Comparison of ENCODE assay signal across 24 mouse cellular contexts in genomic region chr2:10340022-10340421, GRCm38 (mm10).
"Had no signal": no experiment of that assay in that cellular context is flagged by ENCODE, and none has a peak within 500 bp of the region (broad histone marks: within the 10 kb centered on the region; RNA-seq: fewer than 3 reads in every experiment).

No protein-coding gene starts in this region.

- H3K4me1 ChIP-seq: heart, embryonic 13.5 days; heart, embryonic 15.5 days; hindbrain, embryonic 13.5 days; hindbrain, embryonic 15.5 days; limb, embryonic 13.5 days; limb, embryonic 15.5 days; liver, embryonic 12.5 days had no signal

- H3K9me3 ChIP-seq: heart, embryonic 13.5 days; heart, embryonic 15.5 days; hindbrain, embryonic 13.5 days; hindbrain, embryonic 15.5 days; limb, embryonic 13.5 days; limb, embryonic 15.5 days; liver, embryonic 12.5 days had no signal

- H3K36me3 ChIP-seq: heart, embryonic 13.5 days; heart, embryonic 15.5 days; hindbrain, embryonic 13.5 days; hindbrain, embryonic 15.5 days; limb, embryonic 13.5 days; limb, embryonic 15.5 days; liver, embryonic 12.5 days had no signal

- DNase-seq: forebrain, postnatal 0 days; gastrocnemius, postnatal 14 days; gastrocnemius, postnatal 36 days; heart, adult 11 months; heart, adult 2 months; heart, postnatal 14 days; heart, postnatal 36 days; kidney, adult 18-20 months; kidney, adult 9 months; kidney, postnatal 14 days; layer of hippocampus, adult 9-11 months; layer of hippocampus, postnatal 36 days; left cerebral cortex, postnatal 4 days had no signal

- H3K9ac ChIP-seq: forebrain, postnatal 0 days; heart, embryonic 13.5 days; heart, embryonic 15.5 days; hindbrain, embryonic 13.5 days; hindbrain, embryonic 15.5 days; limb, embryonic 13.5 days; limb, embryonic 15.5 days; liver, embryonic 12.5 days; liver, embryonic 14.5 days had no signal

- H3K27ac ChIP-seq: heart, adult 2 months; heart, embryonic 13.5 days; heart, embryonic 15.5 days; hindbrain, embryonic 13.5 days; hindbrain, embryonic 15.5 days; hindbrain, postnatal 0 days; limb, embryonic 13.5 days; limb, embryonic 15.5 days; liver, embryonic 12.5 days; liver, embryonic 14.5 days had no signal

- H3K4me2 ChIP-seq: heart, embryonic 11.5 days; heart, embryonic 13.5 days; heart, embryonic 15.5 days; hindbrain, embryonic 13.5 days; hindbrain, embryonic 15.5 days; limb, embryonic 13.5 days; limb, embryonic 15.5 days; liver, embryonic 12.5 days had no signal

- H3K27me3 ChIP-seq: heart, embryonic 15.5 days; limb, embryonic 15.5 days; liver, embryonic 12.5 days had no signal

- ATAC-seq: forebrain, postnatal 0 days; hindbrain, postnatal 0 days; intestine, embryonic 16.5 days; liver, embryonic 12.5 days had no signal

- H3K4me3 ChIP-seq: heart, adult 2 months; heart, embryonic 13.5 days; heart, embryonic 15.5 days; hindbrain, embryonic 13.5 days; hindbrain, embryonic 15.5 days; limb, embryonic 13.5 days; limb, embryonic 15.5 days; liver, embryonic 12.5 days had no signal
